Mouse (Mus musculus): ENCODE data around the gene Nop9. TPM values are rescaled to one million over a fixed set of nuclear protein-coding genes. Genes with fewer than 3 reads are reported as not detected.

The Nop9 gene
- total RNA-seq, 2 experiments from 2014 or later = 9.0 to 9.4 TPM

Other genes starting within 250 kb of the Nop9 start
- gene Cpne6, start 235.2 kb upstream of the Nop9 start, total RNA-seq (2021) = not detected
- gene Nrl, start 220.7 kb upstream of the Nop9 start, total RNA-seq (2021) = not detected
- gene Pck2, start 205.4 kb upstream of the Nop9 start, total RNA-seq (2021) = 1 to 10 TPM; 2.8 to 3.1 TPM
- 100 to 1,000 TPM; 134 to 136 TPM for gene Dcaf11, start 185.7 kb upstream of the Nop9 start, total RNA-seq (2021)
- not detected for gene A730061H03Rik, start 185.3 kb upstream of the Nop9 start, total RNA-seq (2021)
- 100 to 1,000 TPM; 273 to 289 TPM for gene Fitm1, start 170.1 kb upstream of the Nop9 start, total RNA-seq (2021)
- gene Psme1, start 167.6 kb upstream of the Nop9 start, total RNA-seq (2021) = 10 to 100 TPM; 65.1 to 72.7 TPM
- 10 to 100 TPM; 38.2 to 40.5 TPM for gene Emc9, start 160.4 kb upstream of the Nop9 start, total RNA-seq (2021)
- 10 to 100 TPM; 50.1 to 56.1 TPM for gene Psme2, start 154.6 kb upstream of the Nop9 start, total RNA-seq (2021)
- gene Rnf31, start 154.0 kb upstream of the Nop9 start, total RNA-seq (2021) = 10 to 100 TPM; 19.0 to 19.8 TPM
- gene Irf9, start 142.1 kb upstream of the Nop9 start, total RNA-seq (2021) = 1 to 10 TPM; 2.9 to 4.8 TPM
- not detected for gene Rec8, start 127.7 kb upstream of the Nop9 start, total RNA-seq (2021)
- 10 to 100 TPM; 72.0 to 73.8 TPM for gene Ipo4, start 109.7 kb upstream of the Nop9 start, total RNA-seq (2021)
- 1 to 10 TPM; 1.4 to 1.6 TPM for gene Gm49378, start 107.8 kb upstream of the Nop9 start, total RNA-seq (2021)
- 10 to 100 TPM; 15.7 to 16.4 TPM for gene Tm9sf1, start 101.9 kb upstream of the Nop9 start, total RNA-seq (2021)
- under 1 TPM in 1 of 2 experiments, not detected in 1; 0.24 TPM for gene Tssk4, start 95.5 kb upstream of the Nop9 start, total RNA-seq (2021)
- gene Mdp1, start 85.2 kb upstream of the Nop9 start, total RNA-seq (2021) = 10 to 100 TPM; 20.9 to 22.2 TPM
- gene Gmpr2, start 73.8 kb upstream of the Nop9 start, total RNA-seq (2021) = 1 to 10 TPM; 2.1 to 2.4 TPM
- 100 to 1,000 TPM; 188 to 201 TPM for gene Nedd8, start 73.6 kb upstream of the Nop9 start, total RNA-seq (2021)
- gene Tinf2, start 63.9 kb upstream of the Nop9 start, total RNA-seq (2021) = 10 to 100 TPM; 12.1 to 15.7 TPM
- gene Tgm1, start 31.8 kb upstream of the Nop9 start, total RNA-seq (2021) = under 1 TPM in 1 of 2 experiments, not detected in 1; 0.17 TPM
- gene Rabggta, start 23.4 kb upstream of the Nop9 start, total RNA-seq (2021) = 10 to 100 TPM; 10.4 to 11.5 TPM
- gene Dhrs1, start within 50 bp of the Nop9 start, total RNA-seq (2021) = 10 to 100 TPM; 29.5 to 32.1 TPM
- not detected for gene Cideb, start 12.8 kb downstream of the Nop9 start, total RNA-seq (2021)
- gene Ltb4r2, start 15.7 kb downstream of the Nop9 start, total RNA-seq (2021) = not detected
- under 1 TPM; 0.16 to 0.17 TPM for gene Ltb4r1, start 20.3 kb downstream of the Nop9 start, total RNA-seq (2021)
- gene Adcy4, start 38.4 kb downstream of the Nop9 start, total RNA-seq (2021) = 1 to 10 TPM; 3.8 to 9.1 TPM
- gene Ripk3, start 43.2 kb downstream of the Nop9 start, total RNA-seq (2021) = 1 to 10 TPM; 1.6 to 2.5 TPM
- gene Nfatc4, start 77.5 kb downstream of the Nop9 start, total RNA-seq (2021) = 1 to 10 TPM; 1.5 to 3.3 TPM
- gene Nynrin, start 108.3 kb downstream of the Nop9 start, total RNA-seq (2021) = 1 to 10 TPM; 1.2 to 1.8 TPM
- not detected for gene Cbln3, start 138.7 kb downstream of the Nop9 start, total RNA-seq (2021)
- 1 to 10 TPM; 5.4 to 5.5 TPM for gene Khnyn, start 139.3 kb downstream of the Nop9 start, total RNA-seq (2021)
- gene Sdr39u1, start 154.6 kb downstream of the Nop9 start, total RNA-seq (2021) = 100 to 1,000 TPM; 125 to 126 TPM
- gene Cma1, start 199.0 kb downstream of the Nop9 start, total RNA-seq (2021) = 1 to 10 TPM; 3.2 to 3.3 TPM
- gene Cma2, start 205.3 kb downstream of the Nop9 start, total RNA-seq (2021) = not detected

Data from gastrocnemius, adult 18-20 months (tissue).